Mouse (Mus musculus) gastrocnemius, postnatal 25 days (tissue): ENCODE measurements around the gene Tgm4. TPM values are rescaled to one million over a fixed set of nuclear protein-coding genes. Genes with fewer than 3 reads are reported as not detected.
A peak's percentile ranks its signal among the peaks of the same experiment; 100 is the strongest.

Source experiments
- DNase-seq: peaks from one replicate; pipeline ENCODE4 v3.0.0; 2022
- long read RNA-seq, 2 experiments: library from polyadenylated mRNA; stranded (forward); transcript quantifications; one replicate each; pipeline ENCODE4 v2.0.0; 2021
- total RNA-seq, 2 experiments: library from RNA; stranded (reverse); gene quantifications; 1 replicate in 1 of 2; 2 replicates in 1 of 2; pipeline ENCODE4 v1.2.3; 2021

The Tgm4 gene
- under 1 TPM in 1 of 2 experiments, not detected in 1; 0.35 TPM for total RNA-seq
- long read RNA-seq, experiment 1: 0 reads
- long read RNA-seq, experiment 2: 0 reads

DNA sequence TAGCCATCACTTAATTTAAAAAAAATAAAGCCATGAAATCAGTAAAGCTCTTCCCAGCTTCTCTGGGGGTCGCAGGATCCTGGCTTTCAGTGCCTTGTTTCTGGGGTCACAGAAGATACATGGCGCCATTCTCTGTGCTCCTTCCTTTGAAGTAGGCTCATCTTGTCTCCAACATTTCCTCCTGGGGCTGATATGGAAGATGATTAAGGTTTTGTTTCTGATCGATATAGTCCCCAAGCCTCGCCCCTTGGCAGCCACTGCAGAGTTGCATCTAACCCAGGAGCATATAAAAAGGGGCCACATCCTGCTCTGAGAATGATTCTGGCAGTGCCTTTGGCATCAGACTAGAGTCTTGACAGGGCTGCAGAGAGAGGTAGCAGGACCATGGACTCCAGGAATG is at the start of gene Tgm4:
Gene Tgm4 (plus strand): TSS at position 301 of the 400 bp plus-strand sequence.
- DNase-seq: no peak

DNA sequence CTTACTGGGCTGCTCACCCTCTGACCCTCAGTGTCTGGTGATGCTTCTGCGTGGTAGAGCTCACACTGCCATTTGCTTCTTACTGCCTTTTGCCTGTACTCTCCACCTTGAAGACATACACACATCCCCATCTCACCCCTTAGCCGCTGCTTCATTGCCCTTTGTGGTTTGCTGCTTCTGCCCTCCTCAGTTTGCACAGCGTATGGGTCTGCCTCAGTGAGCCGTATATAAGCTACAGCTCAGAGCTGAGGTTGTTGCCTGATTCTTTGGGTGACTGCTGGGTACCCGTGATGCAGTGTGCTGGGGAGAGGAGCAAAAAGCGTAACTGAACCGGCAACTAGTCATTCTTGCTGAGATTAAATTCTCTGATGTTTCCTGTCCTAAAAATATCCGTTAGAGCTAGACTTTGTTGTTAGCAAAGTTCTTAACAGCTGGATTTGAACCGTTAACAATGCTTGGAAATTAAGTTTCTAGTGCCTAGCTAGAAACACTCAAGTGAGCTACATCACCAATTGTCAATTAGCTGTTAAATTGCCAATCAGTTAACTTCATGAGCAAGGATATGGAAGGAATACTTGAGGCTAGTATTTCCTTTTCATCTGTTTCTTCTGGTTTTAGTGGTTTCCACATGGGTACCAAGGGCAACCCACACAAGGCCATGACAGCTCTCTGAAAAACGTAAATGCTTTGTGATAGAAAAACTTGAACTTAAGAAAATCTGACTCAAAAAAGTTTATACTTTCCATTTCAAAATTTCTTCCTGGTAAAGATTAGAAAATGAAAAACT is 35.9 kb upstream of the Tgm4 start:
- DNase-seq: no peak

DNA sequence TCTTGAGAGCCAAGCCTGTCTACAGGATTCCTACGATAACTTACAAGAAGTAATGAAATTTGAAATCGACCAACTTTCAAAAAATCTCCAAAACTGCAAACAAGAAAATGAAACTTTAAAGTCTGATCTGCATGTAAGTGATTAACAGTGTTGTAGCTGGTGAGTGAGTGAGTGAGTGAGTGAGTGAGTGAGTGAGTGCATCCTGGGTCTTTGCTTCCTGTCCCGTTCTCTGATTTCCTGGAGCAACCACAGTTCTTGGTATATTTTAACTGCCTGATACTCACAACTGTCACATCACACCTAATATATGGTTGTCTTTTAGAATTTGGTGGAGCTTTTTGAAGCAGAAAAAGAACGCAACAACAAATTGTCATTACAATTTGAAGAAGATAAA is 35.3 kb upstream of the Tgm4 start:
- DNase-seq: no peak

- DNase-seq: no peak
These were observed 29.8 kb upstream of the Tgm4 start for GRCm38 (mm10) chr9:123004718-123005117.

GRCm38 (mm10) chr9:123006071-123006470 is 28.5 kb upstream of the Tgm4 start:
- no peak for DNase-seq

- DNase-seq: peak; percentile 88
These were observed 13.4 kb upstream of the Tgm4 start, which contains the start of gene Tmem42 for GRCm38 (mm10) chr9:123020995-123021631. TSS of gene Tmem42 (plus strand) at chr9:123021326.

DNA sequence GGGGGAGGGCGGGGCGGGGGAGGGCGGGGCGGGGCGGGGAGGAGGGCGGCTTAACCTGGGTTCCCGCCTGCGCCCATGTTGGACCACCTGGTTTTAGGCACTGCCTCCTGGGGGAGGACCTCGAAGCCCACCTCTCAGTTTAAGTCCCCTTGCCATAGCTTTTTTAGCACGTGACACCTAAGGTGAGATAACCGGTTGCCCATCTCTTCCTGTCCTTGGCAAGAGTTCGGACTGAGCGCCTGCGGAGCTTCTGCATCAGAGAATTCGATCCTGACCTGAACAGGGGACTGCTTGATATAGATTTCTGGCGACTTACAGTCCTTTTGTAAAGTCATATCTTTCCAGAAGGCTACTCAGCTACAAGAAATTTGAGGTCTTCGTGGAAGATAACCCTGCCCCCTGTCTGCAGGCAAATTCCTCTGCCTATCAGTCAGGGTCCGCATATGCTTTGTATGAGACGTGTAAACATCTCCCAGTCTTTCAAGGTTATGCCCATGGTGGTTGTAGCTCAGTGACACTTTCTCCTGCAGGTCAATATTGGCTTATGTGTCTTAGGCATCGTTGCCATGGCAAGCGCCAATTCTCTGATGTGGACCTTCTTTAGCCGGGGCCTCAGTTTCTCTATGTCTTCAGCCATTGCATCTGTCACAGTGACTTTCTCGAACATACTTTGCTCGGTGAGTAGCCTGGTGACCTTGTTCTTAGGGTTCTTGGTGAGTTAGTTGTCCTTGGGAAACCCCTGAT is 12.7 kb upstream of the Tgm4 start:
- DNase-seq: no peak

DNA sequence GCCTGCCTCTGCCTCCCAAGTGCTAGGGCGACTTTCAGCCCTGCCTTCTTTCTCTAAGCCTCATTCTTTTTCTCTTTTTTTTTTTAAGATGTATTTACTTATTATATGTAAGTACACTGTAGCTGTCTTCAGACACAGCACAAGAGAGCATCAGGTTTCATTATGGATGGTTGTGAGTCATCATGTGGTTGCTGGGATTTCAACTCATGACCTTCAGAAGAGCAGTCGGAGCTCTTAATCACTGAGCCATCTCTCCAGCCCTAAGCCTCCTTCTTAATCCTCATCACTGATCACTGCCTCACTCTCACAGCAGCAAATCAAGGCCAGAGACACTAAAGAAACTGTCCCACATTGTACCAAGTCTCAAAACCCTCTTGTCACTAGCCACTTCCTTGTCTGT is 10.3 kb upstream of the Tgm4 start:
- DNase-seq: no peak

- DNase-seq: no peak
These were observed 2.9 kb upstream of the Tgm4 start for GRCm38 (mm10) chr9:123031496-123032246.

GRCm38 (mm10) chr9:123047665-123048064 is 13.1 kb downstream of the Tgm4 start:
- no peak for DNase-seq

GRCm38 (mm10) chr9:123058724-123059292 is 24.3 kb downstream of the Tgm4 start:
- DNase-seq: no peak

GRCm38 (mm10) chr9:123060172-123060571 is 25.6 kb downstream of the Tgm4 start:
- no peak for DNase-seq

DNA sequence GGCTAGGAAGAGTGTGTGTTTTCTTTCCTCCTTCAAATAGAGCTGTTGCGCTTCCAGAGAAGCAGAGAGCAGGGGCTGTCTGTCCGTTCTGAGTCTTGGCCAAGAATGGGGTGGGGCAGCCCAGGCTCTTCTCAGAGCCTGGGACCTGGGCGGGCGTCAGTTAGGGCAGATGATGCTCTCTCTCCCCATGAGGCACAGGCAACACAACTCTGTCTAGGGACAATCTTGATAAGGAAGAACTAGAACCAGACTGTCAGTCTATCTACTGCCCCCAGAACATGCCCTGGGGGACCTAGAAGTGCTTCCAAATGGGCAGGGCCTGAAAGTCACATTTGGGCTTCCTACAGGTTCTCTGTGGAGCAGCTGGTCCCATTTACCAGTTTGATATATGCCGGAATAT is 44.6 kb downstream of the Tgm4 start:
- DNase-seq: no peak

- DNase-seq: no peak
These were observed 45.8 kb downstream of the Tgm4 start for GRCm38 (mm10) chr9:123080355-123080754.

GRCm38 (mm10) chr9:123080796-123081195 is 46.3 kb downstream of the Tgm4 start:
- no peak for DNase-seq

DNA sequence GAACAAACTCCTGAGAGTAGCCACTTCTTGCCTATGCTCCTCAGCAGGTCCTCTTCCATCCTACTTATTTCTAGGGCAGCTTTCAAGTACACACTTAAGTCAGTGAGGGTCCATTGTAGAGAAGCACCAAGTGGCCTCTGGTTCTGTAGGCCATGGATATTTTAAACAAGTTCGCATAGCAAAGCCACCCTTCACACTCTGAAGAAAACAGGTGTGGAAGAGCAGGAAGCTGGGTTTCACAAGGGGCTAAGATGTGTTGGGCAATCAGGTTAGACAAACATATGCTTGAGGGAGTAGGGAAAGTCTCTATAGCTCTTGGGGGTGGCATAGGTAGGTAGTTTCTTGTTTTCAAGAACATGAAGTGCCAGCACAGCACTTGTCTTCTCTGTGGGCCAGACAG is 50.8 kb downstream of the Tgm4 start:
- DNase-seq: no peak

DNA sequence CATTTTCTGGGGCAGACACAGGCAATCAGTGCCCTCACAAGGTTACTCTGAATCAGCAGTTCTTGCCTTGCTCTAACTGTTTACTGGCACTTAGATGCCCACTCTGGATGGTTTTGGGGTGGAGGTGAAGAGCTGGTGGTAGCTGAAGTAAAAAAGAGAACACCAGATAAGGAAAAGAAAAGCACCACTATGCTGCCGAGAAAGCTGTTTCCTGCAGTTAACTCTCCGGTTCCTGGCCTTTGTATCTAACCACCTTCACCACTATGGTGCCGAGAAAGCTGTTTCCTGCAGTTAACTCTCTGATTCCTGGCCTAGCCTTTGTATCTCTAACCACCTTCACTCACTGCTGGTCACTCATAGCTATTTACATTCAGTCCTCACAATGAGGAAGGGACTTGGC is 53.0 kb downstream of the Tgm4 start:
- DNase-seq: no peak

DNA sequence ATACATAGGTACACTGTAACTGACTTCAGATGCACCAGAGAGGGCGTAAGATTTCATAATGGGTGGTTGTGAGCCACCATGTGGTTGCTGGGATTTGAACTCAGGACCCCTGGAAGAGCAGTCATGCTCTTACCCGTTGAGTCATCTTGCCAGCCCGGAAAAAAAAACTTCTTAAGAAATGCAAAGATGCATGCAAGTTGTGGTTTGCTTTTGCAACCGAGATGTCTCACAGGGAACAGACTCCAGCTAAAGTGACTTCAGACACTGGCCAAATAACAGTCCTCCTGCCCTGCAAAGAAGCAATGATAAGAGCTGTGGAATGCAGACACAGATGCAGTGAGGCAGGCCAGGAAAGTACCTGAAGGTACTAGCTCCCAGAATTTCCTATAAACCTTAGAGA is 56.3 kb downstream of the Tgm4 start:
- DNase-seq: no peak

DNA sequence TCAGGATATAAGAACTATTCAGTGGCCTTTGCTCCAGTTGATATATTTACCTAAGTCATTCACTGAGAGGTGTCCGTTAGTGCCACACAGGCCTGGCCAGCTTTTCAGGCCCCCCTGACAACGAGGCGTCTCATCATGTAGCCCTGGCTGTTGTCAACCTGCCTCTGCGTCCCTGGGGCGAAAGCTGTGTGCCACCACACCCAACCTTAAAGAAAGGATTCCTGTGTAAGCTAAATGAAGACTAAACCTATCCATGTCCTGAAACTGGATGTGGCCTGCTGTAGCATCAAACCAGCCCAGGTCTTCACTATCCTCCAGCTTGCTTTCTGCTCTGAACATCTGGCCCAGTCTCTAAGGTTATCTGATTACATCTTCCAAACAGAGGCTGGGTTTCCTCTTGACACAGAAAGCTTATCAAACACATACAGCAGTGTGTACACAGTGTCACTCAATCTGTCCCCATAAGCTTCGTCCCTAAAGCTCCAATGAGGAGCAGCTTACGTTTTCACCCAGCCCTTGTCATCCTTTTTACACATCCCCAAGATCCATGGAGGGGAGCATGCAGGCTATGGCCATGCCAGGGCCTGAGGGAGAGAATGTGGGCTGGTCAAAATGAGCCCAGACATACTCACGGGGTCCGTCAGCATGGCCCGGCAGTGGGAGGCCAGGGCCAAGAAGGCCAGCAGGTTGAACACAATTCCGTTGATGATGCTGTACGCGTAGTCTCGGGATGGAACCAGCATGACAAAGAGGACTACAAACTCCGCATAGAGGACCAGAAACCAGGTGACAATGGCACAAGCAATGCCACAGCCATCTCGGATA is 65.3 kb downstream of the Tgm4 start:
- no peak for DNase-seq

DNA sequence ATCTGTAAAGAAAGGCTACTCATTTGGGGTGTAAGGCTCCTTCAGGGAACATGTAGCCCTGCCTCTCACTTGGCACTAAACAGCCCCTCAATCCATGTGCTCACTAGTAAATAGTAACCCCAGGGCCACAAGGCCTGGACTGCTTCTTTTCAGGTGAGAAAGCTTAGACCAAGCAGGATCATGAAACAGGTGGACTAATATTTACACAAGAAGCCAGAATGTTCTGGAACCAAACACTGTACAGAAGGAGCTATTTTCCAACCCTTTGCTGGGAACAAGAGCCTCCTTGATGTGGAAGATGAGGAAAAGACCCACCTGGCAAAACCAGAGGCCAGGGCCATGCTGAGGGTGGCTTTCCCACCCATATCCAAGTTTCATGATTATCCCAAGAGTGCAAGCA is 68.9 kb downstream of the Tgm4 start:
- no peak for DNase-seq

GRCm38 (mm10) chr9:123104362-123104761 is 69.8 kb downstream of the Tgm4 start:
- DNase-seq: no peak
